Mouse (Mus musculus) monocyte, adult 2 months (primary cell): ENCODE measurements at regions not wholly inside any gene's neighbourhood (a gene's known extent, or its start where the extent isn't known, plus 50 kb on each side); places are given as distances from the start of the nearest gene placed in this dataset.

ENCODE experiments used
- DNase-seq, 2 experiments: peaks; one replicate each; pipeline ENCODE4 v3.0.0; 2022; ENCODE audit warnings: low spot score in 2 of 2, low read depth in 1 of 2

DNA sequence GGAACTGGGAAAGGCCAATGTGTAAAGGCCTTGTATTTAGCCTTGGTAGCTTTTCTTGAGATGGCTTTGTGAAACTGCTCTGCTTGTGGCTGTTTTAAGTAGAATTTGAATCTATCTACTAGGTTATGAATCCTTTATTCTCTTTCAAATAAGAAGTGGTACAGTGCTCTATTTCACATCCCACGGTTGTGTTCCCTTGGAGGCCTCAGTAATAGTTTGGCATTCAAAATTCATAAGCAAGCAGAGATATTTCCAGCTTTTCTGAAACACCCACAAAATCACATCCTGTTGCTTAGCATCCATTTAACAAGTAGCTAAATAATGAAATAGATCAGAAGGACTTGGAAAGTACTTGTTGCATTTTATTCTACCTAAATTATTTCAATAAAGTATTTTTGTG, 298.8 kb upstream of the Dab2 start:
- no peak for DNase-seq

DNA sequence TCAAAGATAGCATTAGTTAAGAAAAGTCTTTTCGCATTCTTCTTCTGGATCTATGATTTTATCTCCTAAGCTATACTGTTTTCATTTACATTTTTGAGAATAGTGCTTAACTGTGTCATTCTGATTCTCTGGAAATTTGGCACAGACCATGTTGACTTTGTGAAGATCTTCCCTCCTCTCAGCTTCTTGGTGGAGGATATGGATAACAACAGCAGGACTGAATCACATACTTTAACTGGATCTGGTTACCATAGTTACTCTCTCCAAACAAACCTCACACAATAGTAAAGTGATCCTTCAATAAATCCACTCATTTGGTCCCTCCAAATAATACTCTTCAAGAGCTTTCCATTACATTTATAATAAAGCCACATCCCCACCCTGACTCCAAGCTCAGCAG, 298.2 kb upstream of the Dab2 start:
- no peak for DNase-seq

DNA sequence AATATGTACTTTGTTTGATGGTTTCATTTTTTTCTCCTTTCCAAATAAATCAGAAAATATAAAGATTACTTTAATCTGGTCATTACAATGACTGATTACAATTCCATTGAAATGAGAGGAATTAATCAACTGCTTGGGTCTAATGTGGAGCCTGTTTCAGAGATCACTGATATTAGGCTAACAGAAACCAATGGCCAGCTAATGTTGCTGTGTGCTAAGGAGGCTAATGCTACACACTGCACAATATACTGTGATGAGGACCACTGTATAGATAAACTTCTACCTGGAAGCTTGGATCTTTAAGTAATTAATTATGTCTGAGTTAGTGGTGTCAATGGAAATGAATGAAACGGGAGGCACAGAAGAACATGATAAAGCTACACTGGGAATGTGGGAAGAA, 284.6 kb upstream of the Dab2 start:
- DNase-seq = no peak

DNA sequence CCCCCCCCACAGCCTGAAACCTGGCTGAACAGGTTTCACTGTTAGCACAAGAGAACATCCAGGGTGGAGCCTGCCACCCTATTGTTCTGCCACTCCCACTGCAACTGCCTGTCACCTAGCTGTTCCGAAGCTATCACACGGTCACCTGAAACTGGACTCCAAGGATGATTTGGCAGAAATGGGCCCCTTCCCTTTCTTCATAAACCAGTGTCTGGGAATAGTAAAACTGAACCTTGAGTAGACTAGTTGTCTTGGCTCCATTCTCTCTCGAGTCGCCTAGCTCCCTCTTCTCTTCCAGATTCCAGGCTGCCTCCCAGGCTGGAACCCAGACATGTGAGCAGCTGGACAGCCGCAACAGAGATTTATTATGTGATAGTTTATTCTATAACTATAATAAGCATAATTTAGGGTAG, 282.9 kb upstream of the Dab2 start:
- no peak for DNase-seq

DNA sequence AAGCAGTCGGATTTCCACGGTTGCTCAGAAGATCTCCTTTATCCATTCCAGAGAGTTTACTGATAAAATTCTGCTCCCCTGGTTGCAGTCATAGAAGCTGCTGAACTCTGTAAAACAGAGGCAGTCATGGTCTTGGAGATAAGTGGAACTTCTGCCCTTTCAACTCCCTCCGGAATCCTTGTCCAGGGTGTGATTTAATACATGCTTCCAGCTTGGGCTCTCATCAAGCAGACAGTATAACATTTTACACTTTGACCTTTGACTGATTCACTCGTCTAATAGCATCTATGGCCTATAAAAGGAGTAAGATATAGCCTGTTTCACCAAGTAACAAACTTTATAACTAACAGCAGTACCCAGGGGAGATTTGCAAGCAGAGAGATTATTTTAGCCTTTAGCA, 274.0 kb upstream of the Dab2 start:
- no peak for DNase-seq

DNA sequence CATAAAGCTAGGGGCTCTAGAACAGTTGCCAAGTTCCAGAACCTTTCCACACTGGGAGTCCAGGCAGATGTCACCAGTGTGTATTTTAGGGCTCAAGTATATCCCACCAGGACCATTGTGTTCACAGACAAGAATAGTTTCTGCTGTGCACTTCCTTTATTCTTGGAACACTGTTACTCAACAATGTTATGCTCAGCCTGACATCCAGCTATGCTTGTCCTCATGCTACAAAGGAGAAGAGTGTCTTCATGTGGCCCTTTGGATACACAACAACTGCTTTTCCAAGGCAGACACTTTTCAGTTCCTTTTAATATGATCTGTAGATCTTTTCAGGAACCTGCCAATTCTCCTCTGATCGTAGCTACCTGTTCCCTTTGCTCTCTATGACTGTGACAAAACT, 270.4 kb upstream of the Dab2 start:
- no peak for DNase-seq

DNA sequence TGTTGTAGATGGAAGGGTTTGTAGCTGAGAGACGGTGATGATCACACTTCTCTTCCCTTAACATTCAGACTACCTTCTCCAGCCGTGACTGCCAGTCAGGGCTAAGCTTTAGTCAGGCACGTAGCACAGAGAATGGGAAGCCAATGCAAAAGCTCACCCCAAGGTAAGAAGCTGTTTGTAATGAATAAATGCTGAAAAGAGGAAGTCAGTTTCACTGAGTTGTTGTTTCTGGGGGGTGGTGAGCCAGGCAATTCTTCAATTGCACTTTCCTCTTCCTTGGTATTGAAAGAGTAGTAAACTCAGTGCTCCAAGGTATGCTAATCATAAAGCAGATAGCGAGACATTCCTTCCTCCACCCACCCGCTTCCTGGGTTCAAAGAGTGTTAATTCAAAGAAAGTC, 269.2 kb upstream of the Dab2 start:
- no peak for DNase-seq

DNA sequence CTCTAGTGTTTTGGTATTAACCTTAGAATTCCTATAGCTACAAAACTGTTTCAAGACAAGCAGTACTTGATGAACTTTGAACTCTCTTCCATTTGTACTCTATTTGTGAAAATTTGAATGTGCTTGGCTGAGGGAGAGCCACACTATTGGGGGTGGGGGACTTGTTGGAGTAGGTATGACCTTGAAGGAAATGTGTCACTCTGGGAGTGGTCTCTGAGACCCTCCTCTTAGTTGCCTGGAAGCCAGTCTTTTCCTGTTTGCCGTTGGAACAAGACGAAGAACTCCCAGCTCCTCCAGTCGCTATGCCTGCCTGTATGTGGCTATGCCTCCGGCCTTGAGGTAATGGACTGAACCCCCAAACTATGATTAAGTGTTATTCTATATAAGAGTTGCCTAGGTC, 265.4 kb upstream of the Dab2 start:
- no peak for DNase-seq

DNA sequence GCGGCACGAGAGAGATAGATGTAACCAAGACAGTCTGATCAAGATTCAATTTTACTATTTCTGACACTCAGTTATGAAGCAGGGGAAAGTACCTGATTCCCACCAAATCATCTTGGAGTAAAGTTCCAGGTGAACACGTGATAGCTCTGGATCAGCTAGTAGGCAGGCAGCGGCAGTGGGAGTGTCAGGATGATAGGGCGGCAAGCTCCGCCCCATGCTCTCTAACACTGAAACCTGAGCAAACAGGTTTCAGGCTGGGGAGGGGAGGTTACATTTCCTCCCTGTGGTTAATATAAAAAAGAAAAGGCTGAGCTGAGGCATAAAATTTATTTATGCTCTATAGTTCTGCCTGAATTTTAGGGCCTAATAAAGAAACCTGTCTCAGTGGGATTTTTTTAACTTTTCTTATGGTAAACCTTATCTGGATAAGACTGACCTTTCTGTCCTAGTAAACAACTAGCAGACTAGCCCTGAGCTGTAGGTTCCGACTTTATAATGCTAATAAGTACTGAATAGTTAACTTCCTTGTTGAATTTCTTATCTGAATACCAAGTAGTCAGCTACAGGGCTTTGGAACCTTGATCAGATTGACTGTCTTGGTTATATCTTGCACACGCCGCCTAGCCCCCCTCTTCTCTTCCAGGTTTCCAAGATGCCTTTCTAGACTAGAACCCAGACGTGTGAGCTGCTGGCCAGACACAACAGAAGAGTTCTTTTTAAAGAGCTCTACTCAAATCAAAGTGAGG, 254.9 kb upstream of the Dab2 start:
- DNase-seq = no peak

DNA sequence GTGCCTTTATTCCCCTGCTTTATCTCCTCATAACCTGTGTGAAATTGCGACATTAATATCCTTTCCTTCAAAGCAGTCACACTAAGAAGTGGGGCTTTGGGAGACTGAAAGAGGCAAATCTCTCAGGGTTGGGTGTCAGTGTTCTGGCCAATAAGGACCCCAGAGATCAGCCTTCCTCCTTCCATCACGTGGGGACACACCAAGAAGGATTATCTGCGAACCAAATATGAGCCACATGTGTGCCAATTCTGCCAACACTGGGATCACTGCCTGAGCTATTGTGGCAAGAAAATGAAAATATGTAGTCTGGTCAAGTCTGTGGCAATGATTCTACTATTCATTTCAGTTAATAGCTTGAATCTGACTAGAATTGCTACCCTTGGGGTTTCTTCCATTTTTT, 243.9 kb upstream of the Dab2 start:
- DNase-seq = no peak

DNA sequence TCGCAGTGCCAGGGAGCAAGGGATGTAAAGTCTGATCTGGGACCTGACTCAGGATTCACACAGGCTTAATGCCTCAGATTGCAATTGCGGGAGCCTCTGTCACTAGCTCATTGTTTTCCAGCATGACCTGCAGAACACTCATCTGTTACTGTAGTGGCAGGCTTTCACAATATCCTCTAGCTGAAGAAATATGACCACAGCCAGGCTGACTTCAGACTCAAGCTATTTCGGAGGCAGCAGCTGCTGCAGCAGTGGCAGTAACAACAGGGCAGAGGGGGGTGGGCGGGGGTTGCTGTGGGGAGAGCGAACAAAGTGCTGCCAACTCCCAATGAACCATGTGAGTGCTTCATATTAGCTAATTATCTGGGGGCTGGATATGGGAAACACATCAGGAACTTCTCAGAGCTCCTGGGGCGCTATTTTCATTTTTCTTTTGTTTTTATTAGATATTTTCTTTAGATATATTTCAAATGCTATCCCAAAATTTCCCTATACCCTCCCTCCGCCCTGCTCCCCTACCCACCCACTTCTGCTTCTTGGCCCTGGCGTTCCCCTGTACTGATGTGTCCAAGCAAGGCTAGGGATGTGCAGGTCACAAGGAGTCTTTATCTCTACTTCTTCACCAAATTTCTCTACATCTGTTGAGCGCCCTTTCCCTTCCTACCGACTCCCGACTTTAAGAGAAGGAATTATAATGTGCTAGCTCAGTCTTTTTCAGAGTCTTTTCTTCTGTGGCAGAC, 242.5 kb upstream of the Dab2 start:
- peak in 1 of 2 experiments; percentile 3 for DNase-seq

DNA sequence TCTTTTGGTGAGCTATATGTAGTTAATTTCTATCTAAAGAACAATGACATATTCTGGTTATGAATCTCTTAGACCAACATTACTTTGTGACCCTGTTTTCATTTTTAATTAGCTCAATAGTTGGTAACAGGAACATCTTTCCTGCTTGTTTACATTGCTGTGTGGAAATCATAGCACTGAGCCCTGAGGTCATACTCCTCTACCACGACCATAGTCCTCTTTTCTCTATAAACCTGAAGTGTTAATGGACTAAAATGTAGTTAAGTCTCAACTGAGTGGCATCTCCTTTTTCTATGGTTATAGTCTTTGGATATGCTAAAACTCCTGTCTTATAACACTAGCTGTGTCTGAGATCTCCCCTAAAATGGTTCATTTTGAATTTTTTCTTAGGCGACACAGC, 240.2 kb upstream of the Dab2 start:
- DNase-seq = no peak

DNA sequence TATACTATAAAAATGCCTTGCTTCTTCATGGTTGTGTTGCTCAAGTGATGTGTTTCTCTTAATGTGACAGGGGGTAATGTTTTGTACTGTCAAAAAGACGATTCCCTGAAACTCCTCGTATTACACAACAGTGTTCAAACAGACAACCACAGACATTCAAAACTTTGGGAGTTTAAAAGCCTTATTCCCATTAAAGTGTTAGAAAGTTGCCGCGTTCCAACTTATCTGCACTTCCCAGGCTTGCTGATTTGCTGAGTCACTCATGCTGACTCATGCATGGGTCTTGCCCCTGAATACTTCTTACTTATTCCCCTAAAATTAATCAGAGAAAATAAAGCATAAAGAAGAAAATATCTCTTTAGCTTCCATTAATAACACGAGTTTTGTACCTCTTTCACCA, 239.8 kb upstream of the Dab2 start:
- DNase-seq = no peak

DNA sequence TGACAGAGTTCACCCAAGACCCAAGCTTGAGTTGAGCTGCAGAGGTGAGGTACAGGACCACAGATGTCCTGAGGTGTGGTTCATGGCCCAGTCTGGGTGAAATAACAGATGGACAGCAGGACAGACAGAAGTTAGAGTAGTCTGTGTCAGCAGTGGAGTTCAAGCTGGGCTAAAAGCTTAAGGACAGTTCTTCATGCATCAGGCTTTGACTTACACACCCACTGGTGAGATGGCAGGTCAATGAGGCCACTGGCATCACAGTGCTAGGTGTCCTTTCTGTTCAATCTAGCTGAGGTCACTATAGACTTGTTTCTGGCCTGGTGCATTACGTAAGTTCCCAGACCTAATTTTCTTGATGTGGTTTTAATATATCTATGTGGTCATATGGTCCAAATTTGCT, 238.9 kb upstream of the Dab2 start:
- no peak for DNase-seq

DNA sequence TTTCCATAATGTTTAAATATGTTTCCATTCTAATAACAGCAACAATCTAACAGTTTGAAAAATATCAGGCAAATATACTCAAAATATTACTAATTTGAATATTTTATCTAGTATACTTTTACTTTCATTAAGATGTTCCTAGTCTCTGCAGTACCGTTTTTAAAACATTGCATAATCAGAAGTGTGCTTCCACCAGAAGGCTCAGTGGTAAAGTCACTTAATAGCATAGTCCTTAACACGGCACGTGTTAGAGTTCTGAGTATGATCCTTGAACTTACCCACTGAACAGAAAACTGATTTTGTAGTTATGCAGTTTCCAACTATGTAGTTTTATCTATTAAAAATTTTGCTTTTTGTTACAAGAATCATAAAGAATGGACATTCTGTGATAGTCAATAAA, 234.5 kb upstream of the Dab2 start:
- DNase-seq = no peak

DNA sequence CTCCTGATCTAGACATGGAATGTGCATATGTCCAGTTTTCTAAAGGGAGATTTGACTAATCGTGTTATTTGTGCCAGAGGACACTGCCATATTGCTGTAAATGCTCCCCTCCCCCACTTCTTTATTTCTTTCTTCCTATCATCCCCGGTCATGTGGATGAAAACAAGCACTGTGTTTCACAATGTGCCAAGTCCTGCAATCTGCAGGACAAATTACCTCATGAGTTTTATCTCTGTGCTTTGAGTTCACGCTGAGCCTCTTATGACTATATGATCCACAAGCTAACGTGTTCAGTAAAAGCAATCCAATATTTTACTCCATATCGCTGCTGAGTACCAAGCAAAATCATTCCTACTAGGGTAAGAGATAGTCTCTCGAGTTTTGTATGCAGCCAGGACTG, 232.2 kb upstream of the Dab2 start:
- DNase-seq = no peak

DNA sequence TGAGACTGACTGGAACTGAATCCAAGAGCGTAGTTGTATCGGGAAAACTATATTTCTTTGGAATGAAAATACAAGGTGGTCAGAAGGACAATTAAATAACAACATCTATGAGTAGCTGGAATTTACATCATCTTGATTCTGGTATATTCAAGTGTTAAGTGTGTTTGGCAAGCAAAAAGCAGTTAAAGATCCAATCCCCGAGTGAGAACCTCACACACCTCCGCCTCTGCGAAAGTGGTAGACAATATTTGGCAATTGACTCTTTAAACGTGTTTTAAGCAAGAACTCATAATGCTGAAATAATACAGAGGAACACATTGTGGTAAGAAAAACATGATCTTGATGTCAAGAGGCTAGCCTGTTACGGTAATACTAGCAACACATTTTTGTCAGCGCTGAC, 231.2 kb upstream of the Dab2 start:
- DNase-seq = no peak

DNA sequence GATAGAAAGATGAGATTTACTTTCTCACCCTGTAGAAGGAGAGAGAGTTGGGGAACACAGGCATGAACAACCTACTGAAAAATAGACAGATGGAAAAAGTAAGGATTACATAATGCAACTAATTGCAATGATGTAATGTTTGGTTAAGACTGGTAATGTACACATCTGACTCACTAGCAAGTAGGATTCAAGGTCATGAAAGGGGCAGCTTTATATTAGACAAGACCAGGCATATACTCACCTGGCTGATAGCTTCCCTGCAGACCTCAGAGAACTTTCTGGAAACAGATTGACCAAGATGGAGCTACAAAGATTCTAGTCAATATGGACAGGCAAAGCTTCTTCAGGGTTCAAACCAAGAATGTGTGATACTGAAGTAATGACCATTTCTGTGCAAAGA, 227.7 kb upstream of the Dab2 start:
- no peak for DNase-seq

DNA sequence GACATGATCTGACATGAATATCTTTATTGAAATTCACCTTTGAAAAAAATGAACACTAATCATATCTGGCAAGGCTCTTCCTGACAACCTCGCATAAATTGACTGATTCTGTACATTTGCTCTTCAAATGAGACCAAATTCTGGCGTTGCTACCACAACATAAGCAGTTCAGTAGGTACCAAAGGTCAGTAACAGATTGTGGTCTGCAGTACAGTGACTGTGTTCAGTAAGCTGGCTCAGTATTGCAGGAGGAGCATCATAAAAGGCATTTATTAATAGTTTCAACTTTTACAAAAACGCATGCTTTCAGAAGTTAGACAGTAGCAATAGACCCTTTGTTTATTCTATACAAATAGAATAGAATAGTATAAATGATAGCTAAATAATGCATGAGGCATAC, 226.7 kb upstream of the Dab2 start:
- no peak for DNase-seq

DNA sequence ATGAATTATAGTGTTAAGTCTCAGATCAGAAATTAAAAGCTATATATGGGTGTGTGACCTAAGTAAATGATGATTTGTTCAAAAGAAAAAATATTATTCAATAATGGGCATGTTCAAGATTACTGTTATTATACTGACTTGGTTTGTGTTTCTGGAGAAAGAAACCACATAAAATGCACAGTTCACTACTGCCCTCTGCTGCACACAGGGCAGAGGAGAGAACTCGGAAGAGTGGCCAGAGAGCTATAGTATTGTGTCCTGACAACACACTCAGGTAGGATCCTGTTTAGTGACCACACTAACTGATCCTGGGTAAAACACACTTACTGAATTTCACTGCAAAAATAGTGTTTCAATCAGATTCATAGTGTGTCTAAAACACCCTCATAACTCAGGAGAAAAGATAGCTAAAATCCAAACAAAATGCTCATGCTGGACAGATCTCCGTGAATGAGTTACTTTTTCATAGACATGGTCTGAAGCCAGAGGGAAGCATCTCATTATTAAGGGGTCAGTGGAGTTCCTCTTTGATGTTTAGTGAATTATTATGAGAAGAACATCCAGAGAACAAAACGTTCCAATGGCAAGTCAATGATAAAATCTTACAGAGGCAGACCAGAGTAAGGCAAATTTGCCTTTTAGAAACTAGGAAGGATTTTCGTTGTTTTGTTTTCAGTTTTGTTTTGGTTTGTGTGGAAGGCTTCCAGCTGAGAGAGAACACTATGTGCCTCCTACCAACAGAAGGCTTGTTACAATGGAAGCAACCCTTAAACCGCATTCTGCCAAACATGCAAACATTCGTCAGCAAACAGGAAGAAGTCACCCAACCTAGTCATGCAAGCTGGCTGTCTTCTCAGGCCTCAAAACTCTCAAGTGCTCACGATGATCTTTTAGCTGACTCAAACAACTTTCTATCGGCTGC, 218.6 kb upstream of the Dab2 start:
- DNase-seq = no peak

DNA sequence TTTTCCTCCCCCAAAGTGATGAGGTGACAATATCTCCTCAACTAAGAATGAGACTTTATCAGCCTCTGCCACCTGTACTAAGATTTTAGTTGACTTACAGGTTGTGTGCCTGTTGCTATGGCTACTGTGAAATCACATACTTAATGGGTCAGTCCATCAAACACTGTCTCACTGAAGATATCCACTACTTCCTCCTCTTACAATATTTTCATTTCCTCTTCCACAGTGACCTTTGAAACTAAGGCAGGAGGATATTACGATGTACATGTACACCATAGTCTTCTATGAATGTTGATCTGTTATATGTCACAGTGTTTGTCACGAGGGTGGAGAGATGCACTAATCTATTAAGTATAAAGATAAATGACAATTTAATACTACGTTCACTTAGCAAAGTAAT, 212.4 kb upstream of the Dab2 start:
- DNase-seq = no peak

DNA sequence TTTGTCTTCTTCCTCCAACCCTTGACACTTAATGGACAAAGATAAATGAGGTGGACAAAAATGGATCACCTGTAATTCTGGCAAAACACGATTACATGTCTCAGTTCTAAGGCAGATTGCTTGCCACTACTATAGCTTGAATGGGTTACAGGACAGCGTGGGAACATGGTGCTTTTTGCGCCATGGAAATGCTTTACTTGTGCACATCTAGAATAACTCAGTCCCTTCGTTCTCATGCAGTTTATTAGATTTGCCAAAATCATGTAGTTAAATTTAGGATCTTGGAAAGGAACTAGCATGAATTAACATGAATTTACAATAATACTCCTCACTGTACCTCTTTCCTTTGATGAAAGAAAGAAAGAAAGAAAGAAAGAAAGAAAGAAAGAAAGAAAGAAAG, 211.1 kb upstream of the Dab2 start:
- DNase-seq = no peak
